Mouse (Mus musculus) monocyte, adult 5-6 weeks (primary cell): ENCODE results near the gene Traf7. TPM values are rescaled to one million over a fixed set of nuclear protein-coding genes. Genes with fewer than 3 reads are reported as not detected.

ENCODE experiments used
- ATAC-seq: fragments of 153-309, 156-312 bp; replicated peaks from 2 replicates; pipeline ENCODE4 v1.8.0; 2017; ENCODE audit warnings: mild to moderate bottlenecking; ENCODE audit not compliant: low TSS enrichment, insufficient number of reproducible peaks, severe bottlenecking, poor library complexity, low FRiP score
- total RNA-seq: library from RNA; stranded (forward); fragments of 200-1000, 200-491, 200-594 nt; gene quantifications from 3 replicates; pipeline ENCODE4 v1.2.3, GENCODE M21; 2017

Gene Traf7
- 83.2 to 132 TPM (median 118 TPM) in 3 replicates for total RNA-seq

GRCm38 (mm10) chr17:24527723-24528559 lies at the start of gene Traf7:
Traf7 (minus strand) TSS chr17:24527938.
- peak; percentile 95 for ATAC-seq

GRCm38 (mm10) chr17:24573811-24574210 lies 46.1 kb upstream of the Traf7 start:
- no peak for ATAC-seq

GRCm38 (mm10) chr17:24572651-24573245 lies 45.0 kb upstream of the Traf7 start:
- ATAC-seq = no peak

- ATAC-seq = no peak
Measured at GRCm38 (mm10) chr17:24569837-24570236, 42.1 kb upstream of the Traf7 start.

- ATAC-seq = no peak
Measured at GRCm38 (mm10) chr17:24567034-24567779, 39.5 kb upstream of the Traf7 start.

- no peak for ATAC-seq
Measured at GRCm38 (mm10) chr17:24565792-24566191, 38.1 kb upstream of the Traf7 start.

GRCm38 (mm10) chr17:24565092-24565491 lies 37.4 kb upstream of the Traf7 start:
- ATAC-seq = no peak

- ATAC-seq = no peak
Measured at GRCm38 (mm10) chr17:24564422-24564821, 36.7 kb upstream of the Traf7 start.

- 0 out of 2 replicates have a peak, but pooled peaks have one; percentile 29 for ATAC-seq
Measured at GRCm38 (mm10) chr17:24563638-24564037, 35.9 kb upstream of the Traf7 start.

- ATAC-seq = no peak
Measured at GRCm38 (mm10) chr17:24561592-24561991, 33.9 kb upstream of the Traf7 start.

GRCm38 (mm10) chr17:24560301-24561028 lies 32.7 kb upstream of the Traf7 start:
- ATAC-seq = no peak

- no peak for ATAC-seq
Measured at GRCm38 (mm10) chr17:24559146-24559545, 31.4 kb upstream of the Traf7 start.

GRCm38 (mm10) chr17:24558600-24559099 lies 30.9 kb upstream of the Traf7 start:
- ATAC-seq = no peak

GRCm38 (mm10) chr17:24557091-24557490 lies 29.4 kb upstream of the Traf7 start:
- no peak for ATAC-seq

- no peak for ATAC-seq
Measured at GRCm38 (mm10) chr17:24551050-24551444, 23.3 kb upstream of the Traf7 start.

- ATAC-seq = no peak
Measured at GRCm38 (mm10) chr17:24550416-24551049, 22.8 kb upstream of the Traf7 start.

GRCm38 (mm10) chr17:24549618-24550415 lies 22.1 kb upstream of the Traf7 start, which contains the start of gene Pkd1:
Pkd1 (plus strand) TSS chr17:24549834.
- ATAC-seq = peak; percentile 99
